Mouse (Mus musculus) heart, adult 2 months (tissue): ENCODE measurements at regions not wholly inside any gene's neighbourhood (a gene's known extent, or its start where the extent isn't known, plus 50 kb on each side); places are given as distances from the start of the nearest gene placed in this dataset.
"Not testable (repeated sequence)": the region's sequence is repeated elsewhere in the genome, so short reads cannot be mapped to it uniquely, and the experiment has no call there.

ENCODE experiments used
- DNase-seq, 2 experiments: peaks; one replicate each; pipeline ENCODE4 v3.0.0; 2021
- H3K27ac ChIP-seq: fragments of 200-600 bp; 2 replicates; pipeline ENCODE4 v1.8.1; 2022
- H3K27me3 ChIP-seq: fragments of 200-500 bp; 2 replicates; pipeline ENCODE4 v1.6.1; 2012; ENCODE audit warnings: mild to moderate bottlenecking, low read length, inconsistent platforms, mixed read lengths; ENCODE audit not compliant: control insufficient read depth, insufficient read depth
- H3K36me3 ChIP-seq: fragments of 200-500 bp; 2 replicates; pipeline ENCODE4 v1.6.1; 2012; ENCODE audit warnings: low read length, inconsistent platforms; ENCODE audit not compliant: control insufficient read depth, insufficient read depth
- H3K4me1 ChIP-seq: fragments of 200-500 bp; 2 replicates; pipeline ENCODE4 v1.6.1; 2011; ENCODE audit warnings: low read length; ENCODE audit not compliant: control insufficient read depth, insufficient read depth
- H3K4me3 ChIP-seq: fragments of 200-600 bp; 2 replicates; pipeline ENCODE4 v1.8.1; 2022
- H3K79me2 ChIP-seq: fragments of 200-500 bp; replicated peaks from 2 replicates; pipeline ENCODE4 v1.6.1; 2012; ENCODE audit warnings: mild to moderate bottlenecking, inconsistent platforms, low read length, moderate library complexity, mixed read lengths; ENCODE audit not compliant: control insufficient read depth, insufficient read depth
- H3K9ac ChIP-seq: fragments of 200-500 bp; 2 replicates; pipeline ENCODE4 v1.6.1; 2012; ENCODE audit warnings: low read depth, mild to moderate bottlenecking, control low read depth, inconsistent platforms, low read length, mixed read lengths
- CTCF ChIP-seq: fragments of 200-600 bp; IDR thresholded peaks from 2 replicates; pipeline ENCODE4 v1.8.1; 2022; ENCODE audit warnings: antibody characterized with exemption, mild to moderate bottlenecking, moderate library complexity
- EP300 ChIP-seq: fragments of 200-500 bp; IDR thresholded peaks from 2 replicates; pipeline ENCODE4 v1.6.1; 2011; ENCODE audit warnings: low read depth, low read length, control low read depth; ENCODE audit not compliant: insufficient read depth
- POLR2A ChIP-seq: fragments of 200-500 bp; IDR thresholded peaks from 2 replicates; pipeline ENCODE4 v1.6.1; 2011; ENCODE audit warnings: mild to moderate bottlenecking, low read depth, low read length, control low read depth; ENCODE audit not compliant: insufficient read depth
- WGBS: fragments of 180-500 bp; shearing (Covaris S2); methylation state at CpG from one replicate; pipeline ENCODE4 v1.1.7; 2018; 5-methylcytosine and 5-hydroxymethylcytosine counted together
- intact Hi-C: fragments of 180-260 bp; cut with DNase I; formaldehyde crosslinking; loops from one replicate; pipeline ENCODE4 v1.15.1; 2025

DNA sequence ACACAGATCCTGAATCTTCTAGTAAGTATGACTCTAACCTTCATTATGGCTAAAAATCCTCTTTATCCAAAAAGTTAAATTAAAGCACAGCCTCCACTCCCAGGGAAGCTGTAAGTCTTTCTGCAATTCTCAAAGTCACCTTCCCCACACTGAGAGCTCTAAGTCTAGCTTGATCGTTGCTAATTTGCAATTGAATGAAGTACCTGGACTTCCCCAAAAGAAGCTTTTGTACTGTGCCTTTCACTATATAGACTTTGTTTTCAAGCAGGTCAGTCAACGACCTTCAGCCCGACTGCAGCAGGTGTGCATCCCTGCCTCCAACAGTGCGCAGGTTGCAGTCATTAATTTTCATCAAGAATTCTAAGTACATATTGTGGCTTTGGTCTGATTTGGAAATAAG, 950.4 kb upstream of the Cdh6 start:
- H3K27ac ChIP-seq = no peak overlapping the region
- H3K36me3 ChIP-seq = no peaks in the 10 kb centered on the region
- H3K4me3 ChIP-seq = no peak overlapping the region
- intact Hi-C loops = no loop called here
- no peaks in the 10 kb centered on the region for H3K27me3 ChIP-seq
- TF ChIP-seq EP300 (no peak), POLR2A (no peak), CTCF (no peak)
- WGBS = 82% methylated on average over 4 of the region's 4 CpGs
- H3K79me2 ChIP-seq = no peaks in the 10 kb centered on the region
- no peak overlapping the region for H3K9ac ChIP-seq
- no peaks in the 10 kb centered on the region for H3K4me1 ChIP-seq
- no peak for DNase-seq

DNA sequence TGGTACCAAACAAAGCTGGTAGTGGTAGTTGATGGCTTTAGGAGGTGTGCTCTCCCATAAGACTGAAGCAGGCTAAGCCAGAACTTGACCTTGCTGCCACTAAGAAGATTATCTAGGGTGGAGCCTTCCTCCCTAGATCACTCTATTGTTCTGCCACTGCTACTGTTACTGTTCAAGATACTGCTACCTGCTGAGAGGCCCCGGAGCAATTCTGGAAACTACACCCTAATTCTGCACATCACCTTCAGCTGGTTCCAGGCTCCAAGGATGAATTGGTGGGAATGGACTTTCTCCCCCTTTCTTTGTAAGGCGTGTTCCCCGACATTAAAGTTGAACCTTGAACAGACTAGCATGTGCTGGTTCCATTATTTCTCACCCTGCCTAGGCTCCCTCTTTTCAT, 944.8 kb upstream of the Cdh6 start:
- intact Hi-C loops, H3K4me3 ChIP-seq, H3K79me2 ChIP-seq, H3K9ac ChIP-seq, H3K4me1 ChIP-seq, H3K27ac ChIP-seq, DNase-seq, H3K36me3 ChIP-seq, H3K27me3 ChIP-seq: not testable (repeated sequence)
- 87% methylated on average over 3 of the region's 3 CpGs for WGBS

DNA sequence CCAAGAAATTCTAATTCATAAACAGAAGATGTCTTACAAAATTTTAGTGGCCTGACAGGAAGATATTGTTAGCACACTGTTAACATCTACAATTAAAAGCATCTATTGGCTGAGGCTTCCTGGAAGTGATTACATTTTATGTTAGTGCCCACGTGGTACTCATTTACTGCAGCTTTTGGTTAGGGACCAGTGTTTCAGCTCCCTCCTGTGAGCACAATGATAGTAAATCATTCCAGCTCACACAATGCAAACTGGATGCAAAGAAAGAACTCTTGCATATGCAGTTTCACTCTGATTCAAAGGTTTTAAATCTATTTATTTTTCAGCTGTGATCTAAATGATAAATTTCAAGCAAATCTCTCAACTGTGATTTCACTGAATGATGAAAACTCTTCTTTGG, 928.3 kb upstream of the Cdh6 start:
- no peaks in the 10 kb centered on the region for H3K4me1 ChIP-seq
- TF ChIP-seq CTCF = no peak
- no peak for TF ChIP-seq EP300
- no peak for TF ChIP-seq POLR2A
- no peaks in the 10 kb centered on the region for H3K79me2 ChIP-seq
- no peak overlapping the region for H3K9ac ChIP-seq
- H3K4me3 ChIP-seq = no peak overlapping the region
- 43% methylated on average over 1 of the region's 1 CpGs for WGBS
- H3K27ac ChIP-seq = no peak overlapping the region
- no peaks in the 10 kb centered on the region for H3K27me3 ChIP-seq
- intact Hi-C loops = no loop called here
- no peaks in the 10 kb centered on the region for H3K36me3 ChIP-seq
- DNase-seq = no peak

DNA sequence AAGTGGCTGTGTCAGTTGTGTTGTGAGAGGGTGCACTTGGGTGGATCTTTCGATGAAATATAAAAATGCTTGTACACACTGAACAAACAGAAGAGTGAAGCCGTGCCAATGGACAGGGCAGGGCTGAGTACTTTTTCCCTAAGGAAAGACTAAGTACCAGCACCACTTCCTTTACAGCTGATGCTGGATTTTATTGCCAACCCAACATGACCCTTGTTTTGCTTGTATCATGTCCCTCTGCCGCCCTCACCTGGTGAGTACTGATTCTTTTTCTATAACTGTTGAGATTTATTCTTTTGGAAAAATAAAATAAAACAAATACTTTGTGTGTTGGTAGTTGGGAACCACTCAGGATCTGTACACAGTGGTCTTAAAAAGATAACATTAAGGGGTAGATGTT, 878.4 kb upstream of the Cdh6 start:
- DNase-seq = no peak
- Histone ChIP-seq H3K4me1 (no peaks in the 10 kb centered on the region), H3K27ac (no peak overlapping the region), H3K9ac (no peak overlapping the region), H3K4me3 (no peak overlapping the region), H3K27me3 (no peaks in the 10 kb centered on the region), H3K79me2 (no peaks in the 10 kb centered on the region), H3K36me3 (no peaks in the 10 kb centered on the region)
- no peak for TF ChIP-seq POLR2A
- TF ChIP-seq CTCF = peak; percentile 48
- intact Hi-C loops = loop anchor here (10.0 kb wide), 1 partner anchor 917 kb away; no protein-coding TSS in a partner anchor
- 55% methylated on average over 3 of the region's 3 CpGs for WGBS
